Mouse (Mus musculus) G1E (cell line): ENCODE measurements around the gene Idh3b.

Source experiments
- CTCF ChIP-seq: IDR thresholded peaks from 2 replicates; pipeline ENCODE4 v1.5.1; 2012; ENCODE audit warnings: low read depth, low read length, inconsistent platforms, mixed read lengths
- POLR2AphosphoS5 ChIP-seq: IDR thresholded peaks from 2 replicates; pipeline ENCODE4 v1.6.1; 2012; ENCODE audit warnings: low read depth, low read length, inconsistent platforms; ENCODE audit not compliant: insufficient replicate concordance

DNA sequence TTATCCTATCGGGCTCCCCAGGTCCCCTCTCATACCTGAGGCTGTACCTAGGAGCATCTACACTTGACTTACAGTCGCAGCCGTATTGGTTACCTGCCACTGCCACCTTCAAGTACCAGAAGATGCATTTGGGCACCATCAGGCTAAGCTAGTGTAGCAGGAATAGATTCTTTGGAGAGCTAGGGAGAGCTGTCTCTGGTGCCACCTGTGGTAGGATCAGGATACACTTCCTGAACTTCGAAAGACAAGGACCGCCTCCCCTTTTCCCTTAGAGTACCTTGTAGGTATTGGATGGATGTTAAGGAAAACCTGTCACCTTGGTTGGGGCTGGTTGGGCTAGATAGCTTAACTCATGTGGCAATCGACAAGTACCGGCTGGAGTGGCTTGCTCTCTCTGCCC, 16.3 kb downstream of the Idh3b start:
- TF ChIP-seq CTCF (no peak), POLR2AphosphoS5 (no peak)
